Mouse (Mus musculus) right cerebral cortex, adult 18-20 months (tissue): Measurements from ENCODE around the gene Pik3r1.

ENCODE experiments used
- DNase-seq: peaks from one replicate; pipeline ENCODE4 v3.0.0; 2022; ENCODE audit warnings: mixed read lengths

The Pik3r1 gene

GRCm38 (mm10) chr13:101736521-101737387, 31.3 kb downstream of the Pik3r1 start:
- no peak for DNase-seq

GRCm38 (mm10) chr13:101735364-101736120, 32.5 kb downstream of the Pik3r1 start:
- no peak for DNase-seq

DNA sequence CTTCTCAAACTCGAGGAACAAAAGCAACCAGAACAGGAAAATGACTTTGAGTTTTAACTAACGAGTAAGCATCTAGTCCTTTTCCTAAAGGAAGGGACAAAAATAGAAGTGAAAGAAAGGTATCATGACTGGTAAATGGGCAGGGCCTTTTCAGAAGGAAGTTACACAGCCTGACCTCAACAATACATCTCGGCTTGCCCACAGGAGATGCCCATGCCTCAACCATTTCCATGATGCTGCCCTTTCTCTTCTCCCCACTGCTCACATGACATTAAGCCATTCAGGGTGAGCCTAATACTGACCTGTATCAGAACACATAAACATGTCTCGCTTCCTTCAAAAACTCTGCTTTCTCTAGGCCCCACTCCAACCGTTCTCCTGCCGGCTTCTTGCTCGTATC, 33.8 kb downstream of the Pik3r1 start:
- no peak for DNase-seq

- no peak for DNase-seq
Observed at GRCm38 (mm10) chr13:101732675-101733074, 35.3 kb downstream of the Pik3r1 start.

- DNase-seq, result no peak
Observed at GRCm38 (mm10) chr13:101731777-101732176, 36.2 kb downstream of the Pik3r1 start.

- DNase-seq, result no peak
Observed at GRCm38 (mm10) chr13:101730351-101730750, 37.7 kb downstream of the Pik3r1 start.

GRCm38 (mm10) chr13:101729248-101730055, 38.6 kb downstream of the Pik3r1 start:
- DNase-seq, result no peak

DNA sequence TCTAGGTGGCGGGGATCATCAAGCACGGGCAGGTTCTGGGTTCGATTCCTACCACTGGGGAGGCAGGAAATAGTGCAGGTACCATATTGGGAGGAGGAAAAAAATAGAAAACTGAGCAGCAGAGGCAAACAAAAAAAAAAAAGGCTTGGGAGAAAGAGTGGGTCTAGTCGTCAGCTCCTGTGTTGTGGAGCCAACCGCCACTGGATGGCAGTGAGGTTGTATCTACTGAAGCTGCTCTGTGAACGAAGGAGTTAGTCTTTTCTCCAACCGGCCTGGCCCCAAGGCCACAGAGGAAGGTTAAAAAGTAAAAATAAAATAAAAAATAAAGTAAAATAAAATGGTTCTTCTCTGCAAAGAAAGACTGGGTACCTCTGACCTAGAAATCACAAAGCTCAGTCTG, 39.2 kb downstream of the Pik3r1 start:
- peak; percentile 45 for DNase-seq

DNA sequence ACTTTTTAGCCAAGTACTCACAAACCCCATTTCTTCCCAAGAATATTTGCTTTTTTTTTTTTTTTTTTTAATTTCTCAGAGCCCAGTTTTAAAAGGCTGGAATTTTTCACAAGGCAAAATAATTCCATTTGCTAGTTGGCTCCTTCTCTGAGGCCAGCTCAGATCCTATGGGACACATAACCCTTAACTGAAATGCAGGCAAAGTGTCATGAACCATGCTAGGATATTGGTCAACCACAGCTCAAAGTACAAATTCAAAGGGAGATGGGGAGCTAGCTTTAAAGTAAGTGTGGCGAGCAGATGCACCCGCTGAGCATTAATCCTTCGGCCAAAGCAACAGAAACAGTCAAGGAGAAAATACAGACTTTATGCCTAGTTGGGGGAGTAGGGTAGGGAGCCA, 39.7 kb downstream of the Pik3r1 start:
- no peak for DNase-seq

GRCm38 (mm10) chr13:101727837-101728236, 40.2 kb downstream of the Pik3r1 start:
- DNase-seq, result no peak

GRCm38 (mm10) chr13:101726922-101727321, 41.1 kb downstream of the Pik3r1 start:
- DNase-seq, result no peak

DNA sequence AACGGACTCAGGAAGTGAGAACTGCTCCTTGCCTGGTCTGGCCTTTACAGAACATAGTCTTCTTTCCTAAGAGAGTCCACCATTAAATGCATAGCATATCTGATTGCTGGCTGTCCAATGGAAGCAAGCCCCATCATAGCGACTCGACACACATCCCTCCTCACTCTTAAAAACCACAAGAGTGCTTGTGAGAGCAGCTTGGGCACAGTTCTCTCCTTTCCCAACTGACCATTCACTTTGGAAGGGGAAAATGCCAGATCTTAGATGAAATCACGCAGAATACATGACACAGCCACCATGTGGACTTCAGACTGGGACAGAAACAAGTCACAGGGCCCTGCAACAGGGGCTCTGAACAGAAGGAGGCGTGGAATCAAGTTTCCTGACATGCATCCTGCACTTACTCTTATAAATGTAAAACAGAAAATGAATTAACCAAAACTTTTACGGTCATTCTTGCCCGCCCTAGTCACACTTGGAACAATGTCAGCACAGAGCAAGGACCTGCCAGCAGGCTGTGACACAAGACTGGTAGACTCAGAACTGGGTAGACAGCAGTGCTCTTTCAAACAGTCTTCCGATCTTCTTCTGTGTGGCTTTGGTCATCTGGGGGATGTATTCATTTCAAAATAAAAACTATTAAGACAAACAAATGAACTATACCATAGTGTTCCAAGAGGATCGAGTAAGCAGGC, 46.0 kb downstream of the Pik3r1 start:
- no peak for DNase-seq

- no peak for DNase-seq
Observed at GRCm38 (mm10) chr13:101721154-101721553, 46.9 kb downstream of the Pik3r1 start.

- peak; percentile 79 for DNase-seq
Observed at GRCm38 (mm10) chr13:101719312-101719870, 48.6 kb downstream of the Pik3r1 start.

GRCm38 (mm10) chr13:101718744-101719143, 49.3 kb downstream of the Pik3r1 start:
- DNase-seq, result no peak

DNA sequence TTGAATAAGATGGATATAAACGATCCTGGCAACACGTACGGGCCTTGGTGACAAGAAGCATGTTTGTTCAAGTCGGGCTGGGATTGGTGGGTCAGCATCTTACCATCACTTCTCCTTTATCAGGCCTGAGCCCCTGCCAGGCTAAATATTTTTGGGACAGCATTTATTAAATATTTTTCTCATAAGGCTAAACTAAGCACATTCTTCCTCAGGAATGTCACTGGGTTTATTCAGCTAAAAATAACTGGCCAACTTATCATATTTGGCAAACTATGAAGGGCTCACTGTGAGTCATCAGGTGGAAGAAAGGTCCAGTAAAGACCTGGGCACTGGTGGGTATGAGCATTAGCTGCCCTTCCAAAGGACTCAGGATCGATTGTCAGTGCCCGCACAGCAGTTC, 50.2 kb downstream of the Pik3r1 start:
- no peak for DNase-seq

GRCm38 (mm10) chr13:101713429-101714088, 54.5 kb downstream of the Pik3r1 start:
- no peak for DNase-seq

DNA sequence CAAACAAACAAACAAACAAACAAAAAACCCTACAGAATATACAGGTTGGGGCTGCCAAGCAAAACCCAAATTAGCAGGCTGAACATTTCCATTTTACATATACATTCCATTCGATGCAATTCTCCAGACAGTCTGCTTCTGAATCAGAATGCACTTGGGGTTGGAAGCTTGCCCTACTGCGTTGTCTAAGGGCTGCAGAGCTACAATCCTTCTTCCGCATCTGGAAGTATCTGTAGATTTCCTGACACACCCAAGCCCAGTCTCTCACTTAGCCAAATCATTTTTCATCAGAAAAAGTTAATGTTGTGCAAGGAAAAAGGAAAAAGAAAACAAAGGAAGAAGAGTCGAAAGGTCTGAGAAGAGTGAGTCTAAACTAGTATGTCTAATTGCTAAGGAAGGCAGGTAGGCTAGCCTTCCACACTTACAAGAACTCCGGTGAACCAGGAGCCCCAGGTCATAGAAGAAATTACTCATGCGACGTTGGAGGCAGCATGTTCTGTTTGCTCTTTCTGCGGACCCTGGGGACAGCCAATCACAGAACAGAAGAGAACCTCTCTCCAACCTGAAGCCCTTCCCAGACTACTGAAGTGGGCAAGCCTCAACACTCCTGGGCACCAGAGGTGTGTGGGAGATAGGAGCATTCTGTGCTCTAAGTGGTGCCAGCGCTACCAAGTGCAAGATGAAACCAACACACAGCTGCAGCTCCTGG, 55.1 kb downstream of the Pik3r1 start:
- DNase-seq, result peak; percentile 30

GRCm38 (mm10) chr13:101712099-101712498, 55.9 kb downstream of the Pik3r1 start:
- DNase-seq, result no peak

DNA sequence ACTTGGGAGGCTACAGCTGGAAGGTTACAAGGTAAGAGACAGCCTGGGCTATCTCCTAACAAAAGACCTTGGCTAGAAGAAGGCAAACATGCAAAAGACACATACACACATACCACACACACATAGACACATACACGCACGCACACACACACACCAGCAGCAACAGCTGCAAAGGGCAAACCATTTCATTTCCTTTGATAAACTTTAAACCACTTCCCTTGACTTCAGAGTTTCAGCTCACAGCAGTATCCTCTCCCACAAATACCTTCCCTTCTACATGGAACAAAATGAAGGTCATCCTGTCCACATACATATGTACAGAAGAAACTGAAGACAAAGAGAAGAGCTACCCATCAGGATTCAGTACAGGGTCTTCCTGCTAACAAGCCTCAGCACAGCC, 56.7 kb downstream of the Pik3r1 start:
- DNase-seq, result no peak

DNA sequence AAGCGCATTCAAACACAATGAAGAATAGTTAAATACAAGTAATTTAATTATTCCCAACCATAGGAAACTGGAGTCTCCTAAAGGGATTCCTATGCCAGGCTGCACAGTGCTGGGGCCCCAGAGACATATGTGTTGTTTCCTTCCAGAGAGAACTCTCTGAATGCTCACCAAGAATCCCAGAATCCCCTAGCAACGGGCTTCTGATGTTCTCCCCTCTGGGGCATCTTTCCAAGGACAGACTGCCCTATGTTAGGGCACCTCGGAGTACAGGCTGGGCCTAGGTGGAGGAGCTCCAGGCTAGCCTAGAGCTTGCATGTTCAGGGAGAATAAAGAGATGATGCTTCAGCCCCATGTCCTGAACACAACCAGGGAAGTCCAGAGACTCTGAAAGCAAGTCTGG, 58.2 kb downstream of the Pik3r1 start:
- DNase-seq, result no peak
